Mouse (Mus musculus): ENCODE data around the gene Ankrd16. TPM values are rescaled to one million over a fixed set of nuclear protein-coding genes. Genes with fewer than 3 reads are reported as not detected.

The Ankrd16 gene
- polyA plus RNA-seq, 1 experiment from 2014 or later: 37.4 TPM

GRCm38 (mm10) chr2:11784159-11784558 is 6.5 kb downstream of the Ankrd16 start:
- no peak overlapping the region for H3K9ac ChIP-seq (replicated peaks; ENCODE audit: low read depth, low read length)
- H3K27ac ChIP-seq (ENCODE audit: low read length): no peak overlapping the region
- peaks cover 9% of the 10 kb centered on the region for H3K4me1 ChIP-seq (ENCODE audit: control insufficient read depth, insufficient read depth, low read length)
- no peak overlapping the region for H3K4me3 ChIP-seq (ENCODE audit: low read depth, low read length)
- H3K36me3 ChIP-seq (ENCODE audit: control insufficient read depth, insufficient read depth, low read length): peaks cover 52% of the 10 kb centered on the region
- no peak overlapping the region for H3K4me2 ChIP-seq (replicated peaks; ENCODE audit: low read depth, low read length)
- ATAC-seq (ENCODE audit: insufficient number of reproducible peaks, insufficient read depth, low FRiP score, low read depth): no peak
- no peaks in the 10 kb centered on the region for H3K27me3 ChIP-seq (ENCODE audit: control insufficient read depth, insufficient read depth, low read length)
- 88% methylated on average over 6 of the region's 6 CpGs for WGBS
- H3K9me3 ChIP-seq (ENCODE audit: control insufficient read depth, low read depth, low read length): no peaks in the 10 kb centered on the region

- H3K4me2 ChIP-seq (replicated peaks; ENCODE audit: low read depth, low read length): no peak overlapping the region
- 68% methylated on average over 4 of the region's 4 CpGs for whole genome bisulfite sequencing
- no peaks in the 10 kb centered on the region for H3K27me3 ChIP-seq (ENCODE audit: control insufficient read depth, insufficient read depth, low read length)
- no peak overlapping the region for H3K4me3 ChIP-seq (ENCODE audit: low read depth, low read length)
- no peaks in the 10 kb centered on the region for H3K9me3 ChIP-seq (ENCODE audit: control insufficient read depth, low read depth, low read length)
- no peaks in the 10 kb centered on the region for H3K4me1 ChIP-seq (ENCODE audit: control insufficient read depth, insufficient read depth, low read length)
- H3K9ac ChIP-seq (replicated peaks; ENCODE audit: low read depth, low read length): no peak overlapping the region
- H3K36me3 ChIP-seq (ENCODE audit: control insufficient read depth, insufficient read depth, low read length): peaks cover 13% of the 10 kb centered on the region
- ATAC-seq (ENCODE audit: insufficient number of reproducible peaks, insufficient read depth, low FRiP score, low read depth): no peak
- no peak overlapping the region for H3K27ac ChIP-seq (ENCODE audit: low read length)
Measured at GRCm38 (mm10) chr2:11794668-11795067, 17.0 kb downstream of the Ankrd16 start.

GRCm38 (mm10) chr2:11797930-11798364 is 20.3 kb downstream of the Ankrd16 start:
- no peak for ATAC-seq (ENCODE audit: insufficient number of reproducible peaks, insufficient read depth, low FRiP score, low read depth)
- Histone ChIP-seq H3K4me2 (replicated peaks; ENCODE audit: low read depth, low read length) (no peak overlapping the region), H3K9me3 (ENCODE audit: control insufficient read depth, low read depth, low read length) (no peaks in the 10 kb centered on the region), H3K27ac (ENCODE audit: low read length) (no peak overlapping the region), H3K9ac (replicated peaks; ENCODE audit: low read depth, low read length) (no peak overlapping the region), H3K4me3 (ENCODE audit: low read depth, low read length) (no peak overlapping the region), H3K4me1 (ENCODE audit: control insufficient read depth, insufficient read depth, low read length) (no peaks in the 10 kb centered on the region), H3K27me3 (ENCODE audit: control insufficient read depth, insufficient read depth, low read length) (no peaks in the 10 kb centered on the region), H3K36me3 (ENCODE audit: control insufficient read depth, insufficient read depth, low read length) (no peaks in the 10 kb centered on the region)
- 56% methylated on average over 5 of the region's 5 CpGs for WGBS

- no peak overlapping the region for H3K9ac ChIP-seq (replicated peaks; ENCODE audit: low read depth, low read length)
Measured at GRCm38 (mm10) chr2:11801299-11801930, 23.7 kb downstream of the Ankrd16 start.

More at GRCm38 (mm10) chr2:11801299-11801930, 23.7 kb downstream of the Ankrd16 start:
- Histone ChIP-seq H3K9me3 (ENCODE audit: control insufficient read depth, low read depth, low read length) (no peaks in the 10 kb centered on the region), H3K4me3 (ENCODE audit: low read depth, low read length) (no peak overlapping the region), H3K4me1 (ENCODE audit: control insufficient read depth, insufficient read depth, low read length) (no peaks in the 10 kb centered on the region), H3K27ac (ENCODE audit: low read length) (no peak overlapping the region), H3K4me2 (replicated peaks; ENCODE audit: low read depth, low read length) (no peak overlapping the region), H3K27me3 (ENCODE audit: control insufficient read depth, insufficient read depth, low read length) (no peaks in the 10 kb centered on the region), H3K36me3 (ENCODE audit: control insufficient read depth, insufficient read depth, low read length) (no peaks in the 10 kb centered on the region)
- ATAC-seq (ENCODE audit: insufficient number of reproducible peaks, insufficient read depth, low FRiP score, low read depth): no peak
- WGBS: 88% methylated on average over 2 of the region's 2 CpGs

Other genes with a start within 250 kb of the Ankrd16 start
- gene Pfkfb3, start 223.8 kb upstream of the Ankrd16 start, polyA plus RNA-seq (2014; fragmentation: Nextera tagmentation; extraction: Ambion mirVana): 16.1 and 17.5 TPM in 2 replicates
- gene Rbm17, start 173.7 kb upstream of the Ankrd16 start, polyA plus RNA-seq (2014; fragmentation: Nextera tagmentation; extraction: Ambion mirVana): 137 and 139 TPM in 2 replicates
- gene Gm17490, start 151.6 kb upstream of the Ankrd16 start, polyA plus RNA-seq (2014; fragmentation: Nextera tagmentation; extraction: Ambion mirVana): not detected in 2 replicates
- not detected in 2 replicates for gene Il2ra, start 135.1 kb upstream of the Ankrd16 start, polyA plus RNA-seq (2014; fragmentation: Nextera tagmentation; extraction: Ambion mirVana)
- gene Il15ra, start 72.6 kb upstream of the Ankrd16 start, polyA plus RNA-seq (2014; fragmentation: Nextera tagmentation; extraction: Ambion mirVana): 0.80 and 1.5 TPM in 2 replicates
- gene Fbh1, start 294 bp upstream of the Ankrd16 start, polyA plus RNA-seq (2014; fragmentation: Nextera tagmentation; extraction: Ambion mirVana): 131 and 136 TPM in 2 replicates

All from stomach, embryonic 14.5 days (tissue).